Mouse (Mus musculus): ENCODE data around the gene Cdca4. TPM values are rescaled to one million over a fixed set of nuclear protein-coding genes. Genes with fewer than 3 reads are reported as not detected.
A peak's percentile ranks its signal among the peaks of the same experiment; 100 is the strongest.

The Cdca4 gene
- total RNA-seq, 2 experiments from 2014 or later = 6.1 to 6.6 TPM

GRCm38 (mm10) chr12:112804046-112804445 is 25.2 kb downstream of the Cdca4 start:
- intact Hi-C loops (cut with DNase I) = loop anchor here (5.0 kb wide), 1 partner anchor 57 kb away; no protein-coding TSS in a partner anchor

DNA sequence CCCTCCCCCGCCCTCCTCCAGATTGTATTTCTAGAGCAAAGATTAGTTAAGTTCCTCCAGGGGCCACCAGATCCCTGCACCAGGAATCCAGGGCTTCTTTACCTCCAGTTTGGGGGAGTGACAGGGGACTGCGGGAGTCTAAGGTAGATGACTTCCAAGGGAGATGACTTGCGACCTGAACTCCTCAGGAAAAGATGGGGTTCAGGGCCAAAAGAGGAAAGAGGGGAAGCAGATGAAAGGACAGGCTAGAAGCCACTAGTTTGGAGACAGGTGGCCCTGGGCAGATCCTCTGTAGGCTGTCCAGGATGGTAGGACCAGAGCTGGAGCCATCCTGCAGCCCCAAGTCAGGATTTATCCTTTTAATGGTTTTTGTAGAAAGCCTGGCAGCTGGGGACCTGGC is 26.3 kb downstream of the Cdca4 start:
- intact Hi-C loops (cut with DNase I) = loop anchor here (5.0 kb wide), 1 partner anchor 56 kb away; no protein-coding TSS in a partner anchor

More at GRCm38 (mm10) chr12:112804046-112804445, 25.2 kb downstream of the Cdca4 start:
- DNase-seq = peak; percentile 37 to 47

GRCm38 (mm10) chr12:112801864-112802846 is 27.1 kb downstream of the Cdca4 start, which contains the start of gene Ahnak2:
TSS of gene Ahnak2 (minus strand) at chr12:112802657.
- intact Hi-C loops (cut with DNase I) = loop anchor here (2.0 to 5.0 kb wide), 2 partner anchors 43 to 55 kb away; no protein-coding TSS in a partner anchor
- no peak for DNase-seq

More for the DNA sequence above, 26.3 kb downstream of the Cdca4 start:
- no peak for DNase-seq

GRCm38 (mm10) chr12:112800476-112800875 is 28.7 kb downstream of the Cdca4 start:
- intact Hi-C loops (cut with DNase I) = loop anchor here (2.0 to 5.0 kb wide), 2 partner anchors 44 to 53 kb away; no protein-coding TSS in a partner anchor
- DNase-seq = peak; percentile 76 to 78

GRCm38 (mm10) chr12:112799237-112799970 is 29.8 kb downstream of the Cdca4 start:
- intact Hi-C loops (cut with DNase I) = no loop called here
- no peak for DNase-seq

- intact Hi-C loops (cut with DNase I) = no loop called here
These were observed 30.5 kb downstream of the Cdca4 start for GRCm38 (mm10) chr12:112798716-112799115.

GRCm38 (mm10) chr12:112798332-112798681 is 30.9 kb downstream of the Cdca4 start:
- intact Hi-C loops (cut with DNase I) = no loop called here
- DNase-seq = peak in 1 of 2 experiments; percentile 26

More at GRCm38 (mm10) chr12:112798716-112799115, 30.5 kb downstream of the Cdca4 start:
- DNase-seq = no peak

DNA sequence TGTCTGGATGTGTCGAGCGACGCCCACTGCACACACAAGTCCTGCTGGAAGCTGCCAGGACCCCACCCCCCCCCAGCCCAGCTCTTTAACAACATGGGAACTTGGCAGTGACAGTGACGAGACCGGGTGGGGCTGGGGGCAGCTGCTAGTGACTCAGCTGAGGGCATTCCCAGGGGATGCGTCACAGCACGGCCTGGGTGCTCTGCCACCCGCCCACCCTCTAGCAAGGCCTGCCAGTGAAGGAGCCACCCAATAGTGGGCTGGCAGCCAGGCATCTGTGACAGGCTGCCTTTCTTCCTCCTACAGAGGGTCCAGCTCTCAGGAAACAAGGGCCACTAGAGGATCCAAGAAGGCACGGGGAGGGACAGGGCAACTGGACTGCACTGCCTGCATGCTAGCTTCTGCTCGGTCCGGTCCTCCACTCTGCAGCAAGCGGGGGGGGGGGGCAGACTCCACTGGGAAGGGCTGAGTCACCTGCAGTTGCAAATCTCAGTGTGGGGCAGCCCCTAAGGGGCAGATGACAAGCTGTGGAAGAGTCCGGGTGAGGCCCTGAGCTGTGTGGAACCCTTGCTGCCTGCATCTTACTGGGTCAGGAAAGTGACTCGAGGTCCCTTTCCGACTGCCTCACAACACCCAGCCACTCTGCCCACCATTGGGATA is 31.4 kb downstream of the Cdca4 start:
- intact Hi-C loops (cut with DNase I) = no loop called here
- DNase-seq = peak; percentile 32 to 46

GRCm38 (mm10) chr12:112796551-112797510 is 32.4 kb downstream of the Cdca4 start:
- no peak for DNase-seq
- intact Hi-C loops (cut with DNase I) = no loop called here

GRCm38 (mm10) chr12:112795466-112796104 is 33.6 kb downstream of the Cdca4 start:
- intact Hi-C loops (cut with DNase I) = no loop called here
- DNase-seq = peak; percentile 55 to 56

- intact Hi-C loops (cut with DNase I) = no loop called here
- DNase-seq = no peak
These were observed 34.2 kb downstream of the Cdca4 start for GRCm38 (mm10) chr12:112794998-112795397.

- no peak for DNase-seq
- intact Hi-C loops (cut with DNase I) = no loop called here
These were observed 34.8 kb downstream of the Cdca4 start for GRCm38 (mm10) chr12:112794356-112794816.

DNA sequence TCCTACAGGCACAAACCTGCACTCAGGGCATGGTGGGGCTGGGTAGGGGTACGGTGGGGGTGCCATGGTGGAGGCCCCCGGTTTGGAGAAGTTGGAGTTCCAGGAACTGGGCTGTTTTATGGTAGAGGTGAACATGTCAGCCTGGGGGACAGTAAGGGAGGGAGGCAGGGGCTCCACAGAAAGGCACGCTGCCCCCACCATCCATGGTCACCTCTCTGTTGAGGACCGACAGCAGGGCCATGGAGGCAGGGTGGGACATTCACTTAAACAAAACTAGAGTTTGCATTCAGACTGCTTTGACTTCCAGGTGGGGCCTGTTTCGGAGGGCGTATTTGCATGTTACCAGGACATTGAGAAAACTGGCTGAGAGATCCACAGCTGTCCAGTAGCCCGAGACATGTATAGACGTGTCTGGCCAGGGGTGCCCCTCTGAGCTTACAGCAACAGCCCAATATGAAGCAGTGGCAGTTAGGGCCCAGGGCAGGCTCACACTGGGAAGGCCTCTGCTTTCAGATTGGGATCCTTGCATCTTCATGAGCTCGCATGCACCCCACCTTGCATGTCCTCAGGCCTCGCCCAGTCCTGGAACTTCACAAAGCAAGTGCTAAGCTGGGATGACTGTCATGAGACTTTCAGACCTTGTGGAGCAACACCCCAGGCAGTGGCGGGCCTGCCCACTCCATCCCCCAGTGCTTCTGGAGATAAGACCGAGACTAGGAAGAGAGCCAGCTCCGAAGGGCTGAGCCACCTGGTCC is 35.4 kb downstream of the Cdca4 start:
- intact Hi-C loops (cut with DNase I) = no loop called here
- DNase-seq = peak; percentile 72 to 82

GRCm38 (mm10) chr12:112791026-112791425 is 38.2 kb downstream of the Cdca4 start:
- intact Hi-C loops (cut with DNase I) = no loop called here
- no peak for DNase-seq

- no peak for DNase-seq
- intact Hi-C loops (cut with DNase I) = no loop called here
These were observed 54.7 kb downstream of the Cdca4 start for GRCm38 (mm10) chr12:112774481-112774880.

DNA sequence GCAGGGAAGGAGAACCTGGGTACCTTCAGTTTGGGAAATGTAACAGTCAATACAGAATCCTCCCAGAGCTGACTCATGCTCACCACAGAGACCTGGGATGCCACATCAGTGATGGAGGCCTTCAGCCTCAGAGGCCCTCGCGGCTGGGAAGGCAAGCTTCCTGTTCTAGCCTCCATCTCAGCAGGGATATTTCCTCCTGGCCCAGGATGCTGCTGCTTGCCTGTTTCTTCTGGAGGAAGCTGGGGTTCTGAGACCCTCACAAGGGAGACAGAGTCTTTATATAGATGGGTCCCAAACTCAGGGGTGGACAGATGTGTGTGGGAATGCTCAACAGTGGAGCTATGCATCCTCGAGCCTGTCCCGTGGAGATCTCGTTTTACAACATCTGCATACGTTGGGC is 55.2 kb downstream of the Cdca4 start:
- intact Hi-C loops (cut with DNase I) = no loop called here
- DNase-seq = no peak

DNA sequence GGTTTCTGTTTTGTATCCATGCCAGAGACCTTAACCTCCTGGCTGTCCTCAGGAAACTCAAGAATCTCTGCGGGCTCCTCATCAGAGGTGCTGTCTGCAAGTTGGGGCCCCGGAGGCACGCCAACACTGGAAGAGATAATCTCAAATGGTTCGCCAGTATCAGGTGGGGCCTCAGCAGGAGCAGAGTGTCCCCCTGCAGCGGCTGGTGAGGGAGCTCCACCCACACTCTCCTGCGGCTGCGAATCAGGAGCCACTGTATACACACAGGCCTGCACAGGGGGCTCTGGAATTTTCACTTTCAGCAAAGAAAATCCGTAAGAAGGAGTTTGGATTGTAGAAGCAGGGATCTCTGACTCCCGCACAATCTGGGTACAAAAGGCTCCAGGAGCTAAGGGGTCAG is 55.9 kb downstream of the Cdca4 start:
- DNase-seq = no peak
- intact Hi-C loops (cut with DNase I) = no loop called here

DNA sequence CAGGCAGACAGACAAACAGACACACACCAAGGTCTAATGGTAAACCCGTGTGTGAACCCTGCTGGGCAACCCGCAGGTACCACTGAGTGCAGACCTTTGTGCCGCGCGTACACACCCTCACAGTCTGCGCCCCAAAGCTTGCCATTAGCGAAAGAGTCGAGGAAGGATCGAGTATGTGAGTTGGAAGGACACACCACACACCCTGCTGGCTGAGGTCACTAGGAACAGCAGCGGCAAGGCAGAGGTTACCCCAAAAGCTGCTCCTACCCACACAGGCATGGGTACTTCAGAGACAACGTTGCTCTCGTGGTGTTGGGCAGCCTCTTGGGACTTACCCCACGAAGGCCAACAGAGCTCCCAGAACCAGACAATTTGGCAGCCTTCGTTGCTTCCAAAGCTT is 56.9 kb downstream of the Cdca4 start:
- DNase-seq = no peak
- intact Hi-C loops (cut with DNase I) = no loop called here
